Mouse (Mus musculus) cerebellum, postnatal 10 days (tissue): ENCODE results near the gene Pank1.

ENCODE experiments used
- DNase-seq, 2 experiments: peaks; one replicate each; pipeline ENCODE4 v3.0.0; 2021; ENCODE audit warnings: mixed read lengths in 2 of 2

Pank1 gene

DNA sequence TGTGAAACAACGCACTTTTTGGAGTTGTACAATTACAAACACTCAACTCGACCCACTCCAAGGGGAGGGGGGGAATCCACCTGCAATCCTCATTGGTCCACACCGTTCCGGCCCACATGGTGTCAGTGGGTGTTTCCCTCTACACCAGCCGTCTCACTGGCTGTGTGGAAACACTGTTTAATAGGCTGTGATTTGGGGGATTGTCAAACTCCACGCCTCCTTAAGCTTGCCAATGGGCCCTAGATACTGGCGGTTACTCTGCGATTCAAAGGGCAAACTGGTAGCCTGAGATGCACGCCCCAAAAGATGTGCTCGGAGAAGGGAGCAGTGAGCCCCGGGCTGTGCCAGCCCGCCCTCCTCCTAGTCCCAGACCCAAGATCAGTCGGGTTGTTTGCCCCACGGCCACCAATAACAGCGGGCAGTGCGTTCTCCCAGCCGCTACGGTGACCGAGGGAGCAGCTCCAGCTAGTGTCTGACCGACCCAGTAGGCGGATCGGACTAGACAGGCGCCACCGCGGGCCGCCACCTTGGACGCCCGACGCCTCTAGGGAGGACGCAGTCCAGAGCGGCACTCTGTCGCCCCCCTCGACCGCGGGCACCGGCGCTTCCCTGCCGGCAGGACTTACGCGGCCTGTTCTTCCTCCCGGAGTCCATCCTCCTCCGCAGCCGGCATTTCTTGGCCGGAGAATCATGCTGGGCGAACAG lies 1.2 kb downstream of the Pank1 start:
- DNase-seq: peak; percentile 88 to 91

- DNase-seq: no peak
Observed at GRCm38 (mm10) chr19:34876676-34877075, 2.6 kb downstream of the Pank1 start.

GRCm38 (mm10) chr19:34869375-34869774 lies 9.9 kb downstream of the Pank1 start:
- no peak for DNase-seq

DNA sequence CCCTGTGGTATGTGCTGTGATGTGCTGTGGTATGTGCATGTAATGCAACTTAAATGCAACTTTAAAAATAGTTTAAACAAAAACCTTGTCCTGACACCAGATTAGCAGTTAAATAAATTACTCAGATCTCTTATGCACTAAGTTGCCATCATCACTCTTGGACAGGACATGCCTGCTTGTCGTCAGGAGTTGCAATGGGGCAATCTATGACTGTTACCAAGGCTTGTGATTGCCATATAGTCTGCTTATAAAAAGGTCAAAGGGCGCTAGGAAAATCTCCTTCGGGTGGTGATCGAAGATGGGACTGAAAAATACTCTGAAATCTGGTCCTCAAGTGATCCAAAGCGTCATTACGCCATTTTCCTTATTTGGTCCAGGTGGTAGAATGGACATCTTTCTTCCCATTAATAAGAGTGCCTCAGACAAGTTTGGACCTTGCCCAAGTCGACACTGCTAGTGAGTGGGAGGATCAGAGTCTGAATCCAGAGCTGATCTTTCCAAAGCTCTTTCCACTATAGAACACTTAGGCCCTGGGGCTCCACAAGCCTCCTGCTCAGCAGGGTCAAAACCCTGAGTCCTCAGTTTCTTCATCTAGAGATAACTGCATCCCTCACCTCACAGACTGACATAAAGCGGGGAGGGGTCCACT lies 11.0 kb downstream of the Pank1 start:
- DNase-seq: no peak

GRCm38 (mm10) chr19:34863737-34864136 lies 15.5 kb downstream of the Pank1 start:
- no peak for DNase-seq

DNA sequence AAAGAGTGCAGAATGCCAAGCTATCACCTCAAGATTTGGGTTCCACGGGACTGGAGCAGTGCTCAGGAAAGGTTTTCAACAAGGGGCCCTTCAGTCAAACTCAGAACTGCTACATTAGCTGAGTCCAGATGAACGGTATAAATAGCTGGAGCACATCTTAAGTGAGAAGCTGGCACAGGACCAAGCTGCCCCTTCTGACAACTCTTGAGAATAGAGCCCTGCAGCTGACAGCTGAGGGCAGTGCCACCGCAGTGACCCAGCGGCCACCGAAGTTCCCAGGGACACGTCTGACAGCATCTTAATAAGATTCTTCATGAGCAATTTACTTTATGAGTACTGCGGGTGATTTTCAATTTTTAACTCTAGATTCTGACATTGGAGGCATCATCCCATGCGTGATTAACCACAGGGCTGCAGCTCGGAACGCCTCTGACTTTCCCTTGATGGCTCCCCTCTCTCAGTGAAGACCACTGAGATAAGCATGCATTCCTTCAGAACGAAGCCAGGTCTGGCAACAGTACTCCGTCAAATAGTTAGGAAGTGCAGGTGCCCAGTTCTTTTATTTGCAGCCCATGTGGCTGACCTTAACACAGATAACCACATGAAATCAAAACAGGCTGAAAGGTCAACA lies 23.1 kb downstream of the Pank1 start:
- DNase-seq: peak; percentile 46 to 56

GRCm38 (mm10) chr19:34851161-34851560 lies 28.1 kb downstream of the Pank1 start:
- no peak for DNase-seq

- no peak for DNase-seq
Observed at GRCm38 (mm10) chr19:34849426-34849825, 29.8 kb downstream of the Pank1 start.

GRCm38 (mm10) chr19:34848164-34848563 lies 31.1 kb downstream of the Pank1 start:
- DNase-seq: no peak

GRCm38 (mm10) chr19:34847103-34847502 lies 32.2 kb downstream of the Pank1 start:
- DNase-seq: no peak

- no peak for DNase-seq
Observed at GRCm38 (mm10) chr19:34846508-34847038, 32.7 kb downstream of the Pank1 start.

DNA sequence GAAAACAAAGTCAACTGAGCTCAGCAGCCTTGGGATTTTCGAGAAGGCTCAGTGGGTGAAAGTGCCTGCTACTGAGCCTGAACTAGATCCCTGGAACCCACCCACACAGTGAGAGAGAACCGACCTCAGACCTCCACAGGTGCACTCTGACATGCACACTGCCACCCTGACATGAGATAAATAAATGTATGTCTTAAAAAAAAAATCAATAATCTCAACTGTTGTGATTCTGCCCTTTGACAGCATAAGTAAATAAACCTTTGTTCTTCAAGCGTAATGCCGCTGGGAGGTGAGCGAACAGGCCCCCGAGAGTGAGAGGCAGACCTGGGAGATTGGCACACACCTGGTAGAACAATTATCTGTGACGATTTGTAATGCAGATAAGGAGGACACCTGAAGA lies 33.2 kb downstream of the Pank1 start:
- DNase-seq: no peak

- DNase-seq: no peak
Observed at GRCm38 (mm10) chr19:34845331-34845730, 33.9 kb downstream of the Pank1 start.

DNA sequence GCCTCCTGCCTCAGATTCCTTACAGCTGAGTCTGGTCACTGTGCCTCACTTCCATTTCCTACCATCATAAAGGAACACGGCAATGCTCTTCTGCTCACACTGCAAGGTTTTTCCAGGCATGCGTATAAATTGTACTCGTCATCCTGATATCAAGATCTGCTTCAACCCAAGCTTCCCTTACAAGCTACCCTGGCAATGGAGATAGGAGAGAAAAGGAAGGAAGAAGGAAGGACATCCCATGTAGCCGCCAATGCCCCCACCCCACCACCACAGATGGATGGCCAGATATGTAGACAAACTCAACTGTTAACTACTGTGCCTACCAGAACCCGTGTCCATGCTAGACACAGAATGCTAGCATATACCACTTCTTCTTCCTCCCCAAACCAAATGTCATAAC lies 34.5 kb downstream of the Pank1 start:
- no peak for DNase-seq

DNA sequence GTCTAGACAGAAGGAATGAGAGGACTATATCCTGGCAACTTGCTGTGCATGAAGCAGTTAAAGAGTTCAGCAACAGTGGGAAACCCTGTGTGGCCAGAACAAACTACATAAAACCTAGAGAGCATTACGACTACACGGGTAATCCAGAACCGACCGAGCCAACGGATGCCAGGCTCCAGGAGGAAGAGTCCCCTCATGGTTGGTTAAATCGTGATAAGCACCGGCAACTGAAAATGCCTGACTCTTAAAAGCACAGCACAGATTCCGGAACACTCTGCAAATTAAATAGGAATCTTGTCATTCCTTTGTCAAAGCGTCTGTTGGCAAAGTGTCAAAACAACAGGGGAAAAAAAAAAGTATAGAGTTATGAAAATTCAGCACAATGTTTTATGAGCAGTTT lies 35.2 kb downstream of the Pank1 start:
- DNase-seq: peak in 1 of 2 experiments; percentile 11

DNA sequence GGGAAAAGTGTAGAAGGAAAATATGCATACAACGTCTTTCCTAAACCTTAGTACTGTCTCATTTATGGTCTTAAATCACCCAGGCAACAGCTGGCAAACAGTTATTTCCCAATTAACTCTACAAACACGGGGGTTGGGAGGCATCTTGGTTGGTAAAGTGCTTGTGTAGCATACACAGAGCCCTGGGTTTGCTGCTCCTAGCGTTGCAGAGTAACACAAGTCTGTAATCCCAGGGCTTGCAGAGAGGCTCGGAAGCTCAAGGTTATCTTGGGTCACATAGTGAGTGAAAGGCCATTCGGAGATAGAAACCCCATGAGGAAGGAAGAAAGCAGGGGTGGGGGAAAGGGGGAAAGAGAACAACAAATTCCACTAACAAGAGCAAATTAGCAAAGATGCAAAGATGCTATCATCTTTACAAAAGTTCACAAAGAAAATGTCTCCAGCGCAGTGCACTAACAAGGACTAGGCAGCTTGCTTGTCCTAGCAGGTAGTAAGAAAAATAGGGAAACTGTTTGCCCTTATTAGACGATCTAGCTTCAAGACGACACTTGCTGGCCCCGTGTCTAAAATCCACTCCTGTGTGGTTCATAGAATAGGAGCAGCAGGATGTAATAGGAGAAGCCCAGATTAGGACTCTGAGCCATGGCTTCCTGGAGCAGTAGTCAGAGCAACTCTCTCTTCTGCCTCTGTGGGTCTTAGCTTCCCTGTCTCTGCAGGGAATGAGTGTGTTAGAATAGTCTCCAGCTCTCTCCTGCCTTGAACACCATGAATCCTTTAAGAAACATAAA lies 37.3 kb downstream of the Pank1 start:
- DNase-seq: no peak

DNA sequence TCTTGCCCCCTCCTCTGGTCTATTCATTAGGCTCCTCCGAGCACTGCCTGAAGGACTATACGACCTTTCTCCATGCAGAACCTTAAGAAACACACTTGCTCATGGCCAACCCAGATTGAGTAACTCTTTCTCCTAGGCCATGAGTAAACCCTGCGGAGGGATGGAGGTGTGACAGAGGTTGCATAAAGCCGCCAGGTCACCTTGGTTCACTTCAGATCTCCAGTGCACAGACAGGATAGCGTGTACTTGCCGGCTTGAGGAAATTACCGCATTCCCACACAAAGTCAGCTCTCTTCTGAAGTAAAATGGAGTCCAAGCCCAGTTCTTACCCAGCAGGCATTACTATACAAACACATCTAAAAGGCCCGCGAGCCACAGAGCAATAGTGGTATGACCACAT lies 40.6 kb downstream of the Pank1 start:
- DNase-seq: no peak

GRCm38 (mm10) chr19:34831702-34832101 lies 47.6 kb downstream of the Pank1 start:
- no peak for DNase-seq

DNA sequence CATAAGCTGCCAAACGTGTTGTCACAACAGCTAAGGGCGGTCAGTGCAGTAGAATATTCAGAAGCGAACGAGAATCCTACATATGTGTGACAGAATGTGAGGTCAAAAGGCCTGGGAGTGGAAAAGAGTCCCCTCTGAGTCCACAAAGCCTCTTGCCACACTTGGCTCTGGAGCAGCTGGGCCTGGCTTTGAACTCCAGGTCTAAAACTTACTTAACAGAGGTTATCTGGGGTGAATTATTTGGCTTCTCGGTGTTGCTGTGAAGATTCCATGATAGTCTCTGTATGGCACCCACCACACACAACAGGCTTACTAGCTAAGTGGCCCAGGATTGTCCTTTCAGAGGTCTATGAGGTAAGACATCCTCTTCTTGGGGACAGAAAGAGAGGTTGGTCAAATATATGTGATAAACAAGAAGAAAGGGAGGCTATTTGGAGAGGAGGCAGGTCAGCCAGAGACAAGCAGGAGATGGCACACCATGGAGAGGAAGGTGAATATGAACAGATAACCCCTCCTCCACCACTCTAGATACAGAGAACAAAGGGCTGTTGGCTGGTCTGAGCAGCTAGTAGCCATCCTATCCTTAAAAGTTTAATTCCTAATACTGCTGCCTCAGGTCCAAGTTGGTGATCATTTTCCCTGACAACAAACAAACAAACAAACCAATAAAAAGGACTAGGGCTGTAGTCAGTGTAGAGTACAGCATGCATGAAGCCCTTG lies 51.2 kb downstream of the Pank1 start:
- no peak for DNase-seq

- no peak for DNase-seq
Observed at GRCm38 (mm10) chr19:34827444-34827843, 51.8 kb downstream of the Pank1 start.

DNA sequence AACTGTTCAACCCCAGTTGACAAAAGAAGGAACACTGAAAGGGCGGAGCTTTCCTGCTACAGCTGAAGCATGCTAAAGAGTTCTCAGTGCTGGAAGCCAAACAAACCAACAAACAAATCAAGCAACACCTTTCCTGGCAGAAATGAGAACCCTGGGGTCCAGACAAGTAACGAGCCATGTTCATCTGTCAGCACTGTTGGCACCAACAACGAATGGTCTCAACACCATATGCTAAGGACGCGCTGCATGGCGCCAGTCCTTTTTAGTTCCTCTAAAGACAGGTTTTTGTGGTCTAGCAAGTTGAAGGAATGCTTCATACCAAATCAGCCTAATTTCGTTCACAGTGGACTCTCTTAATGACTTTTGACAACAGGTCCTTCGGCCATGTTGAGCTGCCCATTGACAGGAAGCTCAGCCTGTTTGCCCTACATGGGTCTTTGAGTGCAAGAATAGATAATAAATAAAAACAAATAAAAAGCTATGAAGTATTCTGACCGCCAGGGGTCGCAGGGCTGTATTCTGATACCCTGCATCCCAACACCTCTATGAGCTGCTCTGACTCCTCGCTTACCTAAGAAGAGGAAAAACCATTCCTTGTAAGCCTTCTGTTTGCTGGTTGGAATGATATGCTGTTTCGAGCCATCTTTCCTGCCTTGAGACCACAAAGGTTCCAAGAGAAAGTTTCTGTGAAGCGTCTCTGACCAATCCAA lies 53.2 kb downstream of the Pank1 start:
- DNase-seq: peak; percentile 75 to 77
